Mouse (Mus musculus): ENCODE data around the gene Zfp446.

Gene Zfp446

GRCm38 (mm10) chr7:12987409-12988189, 10.0 kb downstream of the Zfp446 start:
- DNase-seq, result no peak

- no peak for DNase-seq
Measured at GRCm38 (mm10) chr7:12992222-12992621, 14.6 kb downstream of the Zfp446 start.

GRCm38 (mm10) chr7:12993148-12993547, 15.5 kb downstream of the Zfp446 start:
- DNase-seq, result no peak

- no peak for DNase-seq
Measured at GRCm38 (mm10) chr7:12995862-12996261, 18.2 kb downstream of the Zfp446 start.

GRCm38 (mm10) chr7:12997230-12997629, 19.6 kb downstream of the Zfp446 start:
- DNase-seq, result no peak

- no peak for DNase-seq
Measured at GRCm38 (mm10) chr7:12998053-12998452, 20.4 kb downstream of the Zfp446 start, which contains the start of gene Slc27a5. Gene Slc27a5 (minus strand): TSS chr7:12998192.

- DNase-seq, result no peak
Measured at GRCm38 (mm10) chr7:12998851-12999250, 21.2 kb downstream of the Zfp446 start, which contains the start of gene Trim28. Gene Trim28 (plus strand): TSS chr7:12999114.

GRCm38 (mm10) chr7:13001584-13001983, 23.9 kb downstream of the Zfp446 start:
- no peak for DNase-seq

- DNase-seq, result no peak
Measured at GRCm38 (mm10) chr7:13003380-13003779, 25.7 kb downstream of the Zfp446 start.

- no peak for DNase-seq
Measured at GRCm38 (mm10) chr7:13006011-13006410, 28.4 kb downstream of the Zfp446 start.

GRCm38 (mm10) chr7:13006531-13006930, 28.9 kb downstream of the Zfp446 start:
- DNase-seq, result no peak

GRCm38 (mm10) chr7:13007341-13008092, 29.9 kb downstream of the Zfp446 start:
- DNase-seq, result peak; percentile 19

GRCm38 (mm10) chr7:13009143-13010004, 31.7 kb downstream of the Zfp446 start:
- peak; percentile 89 for DNase-seq

GRCm38 (mm10) chr7:13010005-13010908, 32.6 kb downstream of the Zfp446 start, which contains the start of gene Zbtb45:
Gene Zbtb45 (minus strand): TSS chr7:13010034.
- DNase-seq, result no peak

- DNase-seq, result no peak
Measured at GRCm38 (mm10) chr7:13013671-13014070, 36.0 kb downstream of the Zfp446 start.

GRCm38 (mm10) chr7:13014275-13014839, 36.7 kb downstream of the Zfp446 start:
- no peak for DNase-seq

- DNase-seq, result no peak
Measured at GRCm38 (mm10) chr7:13015217-13015616, 37.6 kb downstream of the Zfp446 start.

GRCm38 (mm10) chr7:13022773-13023535, 45.3 kb downstream of the Zfp446 start:
- peak; percentile 55 for DNase-seq

GRCm38 (mm10) chr7:13023928-13024731, 46.5 kb downstream of the Zfp446 start:
- peak; percentile 96 for DNase-seq

GRCm38 (mm10) chr7:13024805-13025204, 47.2 kb downstream of the Zfp446 start:
- peak; percentile 88 for DNase-seq

Data from right cerebral cortex, postnatal 4 days (tissue).